Mouse (Mus musculus): ENCODE measurements around the gene Klhdc8a.

GRCm38 (mm10) chr1:132289965-132290364, 8.5 kb upstream of the Klhdc8a start:
- TF ChIP-seq EP300 (IDR thresholded peaks at IDR 0.05; ENCODE audit: low read length) (no peak), ZC3H11A (IDR thresholded peaks at IDR 0.05; ENCODE audit: low read depth, low read length) (no peak), POLR2A (IDR thresholded peaks at IDR 0.05; ENCODE audit: low read depth, low read length) (no peak), MAFK (IDR thresholded peaks at IDR 0.05; ENCODE audit: insufficient replicate concordance, low read length) (no peak), GABPA (IDR thresholded peaks at IDR 0.05; ENCODE audit: insufficient replicate concordance, low read depth, low read length) (no peak), MAX (IDR thresholded peaks at IDR 0.05; ENCODE audit: low read length) (no peak), POLR2AphosphoS2 (IDR thresholded peaks at IDR 0.05; ENCODE audit: low read depth, low read length) (no peak), NRF1 (IDR thresholded peaks at IDR 0.05; ENCODE audit: low read depth, low read length) (no peak), KAT2A (IDR thresholded peaks at IDR 0.05; ENCODE audit: insufficient replicate concordance, low read length) (no peak)
